Mouse (Mus musculus): ENCODE results near the gene Stard13.

GRCm38 (mm10) chr5:151108291-151108897, 125.2 kb downstream of the Stard13 start:
- TF ChIP-seq CTCF (IDR thresholded peaks at IDR 0.05; ENCODE audit: low read depth, low read length), result no peak
- TF ChIP-seq POLR2A (IDR thresholded peaks at IDR 0.05; ENCODE audit: borderline replicate concordance, low read depth, low read length), result no peak
